Mouse (Mus musculus): Measurements from ENCODE around the gene 9430097D07Rik. TPM values are rescaled to one million over a fixed set of nuclear protein-coding genes. Genes with fewer than 3 reads are reported as not detected.

Gene 9430097D07Rik
- polyA plus RNA-seq, 1 experiment = not detected

GRCm38 (mm10) chr2:32536086-32536633 lies 39.3 kb downstream of the 9430097D07Rik start:
- WGBS = 5% methylated on average over 14 of the region's 14 CpGs
- Histone ChIP-seq H3K4me1 (ENCODE audit: control insufficient read depth, insufficient read depth, low read length) (peaks cover 28% of the 10 kb centered on the region), H3K4me3 (ENCODE audit: insufficient read depth, low read depth, low read length) (peak overlapping the region; percentile 74), H3K27ac (ENCODE audit: insufficient read depth, low read depth, low read length) (peak overlapping the region; percentile 12; the same call in 1 of the 2 replicates)
- no peak for TF ChIP-seq CTCF (IDR thresholded peaks at IDR 0.05; ENCODE audit: insufficient read depth, low read depth, low read length)
- 0 out of 2 replicates have a peak, but pooled peaks have one; percentile 23 for TF ChIP-seq POLR2A (IDR thresholded peaks at IDR 0.05; ENCODE audit: insufficient read depth, low read depth, low read length)

DNA sequence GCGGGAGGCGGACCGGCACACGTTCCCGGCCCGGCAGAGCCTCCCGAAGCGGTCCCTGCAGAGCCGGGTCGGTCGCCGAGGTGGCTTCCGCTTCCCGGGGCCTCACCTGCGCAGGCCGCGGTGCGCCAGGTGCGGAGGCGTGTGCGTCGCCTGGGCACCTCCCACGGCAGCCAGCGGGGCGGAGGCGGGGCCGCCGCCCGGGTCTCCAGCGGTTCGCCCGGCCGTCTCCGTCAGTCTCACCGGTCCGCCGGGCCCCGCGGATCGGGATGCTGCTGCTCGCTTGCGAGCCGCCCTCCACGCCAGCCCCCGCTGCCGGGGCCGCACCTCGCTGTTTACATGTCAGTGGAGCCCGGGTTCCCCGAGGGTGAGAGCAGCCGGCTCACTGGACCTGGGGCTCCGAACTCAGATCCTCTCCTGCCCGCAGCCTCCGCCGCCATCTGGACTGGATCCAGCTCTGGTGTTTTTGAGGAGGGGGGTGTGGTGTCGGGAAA lies 39.9 kb downstream of the 9430097D07Rik start:
- WGBS = under 1% methylated on average over 56 of the region's 56 CpGs
- peak overlapping the region; percentile 74 for H3K4me3 ChIP-seq (ENCODE audit: insufficient read depth, low read depth, low read length)
- H3K27ac ChIP-seq (ENCODE audit: insufficient read depth, low read depth, low read length) = peak overlapping the region; percentile 70
- no peak for TF ChIP-seq POLR2A (IDR thresholded peaks at IDR 0.05; ENCODE audit: insufficient read depth, low read depth, low read length)
- no peak for TF ChIP-seq CTCF (IDR thresholded peaks at IDR 0.05; ENCODE audit: insufficient read depth, low read depth, low read length)
- H3K4me1 ChIP-seq (ENCODE audit: control insufficient read depth, insufficient read depth, low read length) = peaks cover 26% of the 10 kb centered on the region

DNA sequence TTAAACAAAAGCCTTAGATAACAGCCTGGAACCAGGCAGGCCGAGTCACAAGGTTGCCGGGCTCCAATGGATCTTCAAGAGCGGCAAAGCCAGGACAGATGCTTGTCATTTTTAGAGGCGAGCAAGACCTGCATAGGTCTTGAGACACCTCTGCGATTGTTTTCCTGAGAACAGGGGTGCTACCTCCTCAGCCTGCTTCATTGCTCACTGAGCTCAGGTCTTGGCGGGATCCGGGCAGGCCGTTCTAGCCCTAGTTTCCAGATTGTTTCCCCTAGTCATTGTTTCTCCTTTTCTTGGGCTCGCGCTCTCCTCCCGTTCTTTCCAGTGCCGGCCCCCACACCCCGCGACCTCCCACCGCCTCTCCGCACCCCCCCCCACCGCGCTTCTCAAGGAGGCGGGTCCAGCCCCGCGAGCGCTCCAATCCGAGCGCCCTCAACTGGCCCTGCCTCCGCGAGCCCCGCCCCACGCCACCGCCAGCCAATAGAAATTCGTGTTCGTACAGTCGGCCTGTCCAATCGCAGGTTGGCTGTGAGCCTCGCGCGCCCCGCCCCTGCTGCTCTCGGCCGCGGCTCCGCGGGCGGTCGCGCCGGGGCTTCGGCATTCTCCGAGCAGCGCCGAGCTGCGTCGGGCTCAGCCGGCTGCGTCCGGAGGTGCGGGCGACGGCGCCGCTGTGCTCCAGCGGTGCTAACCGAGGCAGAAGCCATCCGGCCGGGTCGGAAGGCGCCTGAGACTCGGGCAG lies 40.6 kb downstream of the 9430097D07Rik start, which contains the start of gene Fam102a:
Fam102a (plus strand) TSS at position 600 of the 739 bp plus-strand sequence.
- H3K27ac ChIP-seq (ENCODE audit: insufficient read depth, low read depth, low read length) = peak within 1 kb of the TSS; percentile 70
- peaks cover 26% of the 10 kb centered on the region for H3K4me1 ChIP-seq (ENCODE audit: control insufficient read depth, insufficient read depth, low read length)
- H3K4me3 ChIP-seq (ENCODE audit: insufficient read depth, low read depth, low read length) = peak within 1 kb of the TSS; percentile 74
- TF ChIP-seq POLR2A (IDR thresholded peaks at IDR 0.05; ENCODE audit: insufficient read depth, low read depth, low read length) = peak; percentile 96
- no peak for TF ChIP-seq CTCF (IDR thresholded peaks at IDR 0.05; ENCODE audit: insufficient read depth, low read depth, low read length)
- under 1% methylated on average over 67 of the region's 67 CpGs for WGBS

DNA sequence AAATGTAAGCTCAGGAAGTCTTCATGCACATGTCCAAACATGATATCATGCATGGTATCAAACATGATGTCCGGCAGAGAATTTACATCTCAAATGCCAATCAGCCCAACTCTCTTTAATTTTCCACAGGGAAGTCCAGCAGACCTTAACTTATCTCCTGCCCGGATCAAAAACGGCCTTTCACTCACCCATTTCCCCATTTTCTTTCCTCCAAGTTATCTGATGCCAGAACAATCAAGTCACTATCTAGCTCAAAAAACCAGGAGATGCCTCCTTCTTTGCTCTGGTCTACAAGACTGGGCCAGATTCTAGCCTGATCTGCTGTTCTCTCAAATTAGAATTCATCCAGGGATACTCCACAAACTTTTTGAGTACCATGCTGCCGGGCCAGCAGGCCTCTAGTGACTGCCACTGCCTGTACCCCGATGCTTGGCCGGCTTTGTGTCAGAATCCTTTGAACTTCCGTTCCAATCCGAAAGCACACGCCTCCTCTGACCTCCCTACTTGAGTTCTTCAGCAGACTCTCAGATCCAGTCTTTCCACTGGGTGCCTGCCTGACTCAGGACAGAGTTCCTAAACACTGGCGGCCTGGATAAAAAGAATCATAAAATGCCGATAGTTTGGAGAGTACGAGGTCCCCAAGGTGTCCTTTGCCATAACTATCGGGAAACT lies 41.3 kb downstream of the 9430097D07Rik start:
- Histone ChIP-seq H3K4me1 (ENCODE audit: control insufficient read depth, insufficient read depth, low read length) (peaks cover 24% of the 10 kb centered on the region), H3K4me3 (ENCODE audit: insufficient read depth, low read depth, low read length) (peak overlapping the region; percentile 61), H3K27ac (ENCODE audit: insufficient read depth, low read depth, low read length) (peak overlapping the region; percentile 49; the same call in 1 of the 2 replicates)
- WGBS = 18% methylated on average over 13 of the region's 13 CpGs
- TF ChIP-seq CTCF (IDR thresholded peaks at IDR 0.05; ENCODE audit: insufficient read depth, low read depth, low read length) = no peak
- TF ChIP-seq POLR2A (IDR thresholded peaks at IDR 0.05; ENCODE audit: insufficient read depth, low read depth, low read length) = no peak

DNA sequence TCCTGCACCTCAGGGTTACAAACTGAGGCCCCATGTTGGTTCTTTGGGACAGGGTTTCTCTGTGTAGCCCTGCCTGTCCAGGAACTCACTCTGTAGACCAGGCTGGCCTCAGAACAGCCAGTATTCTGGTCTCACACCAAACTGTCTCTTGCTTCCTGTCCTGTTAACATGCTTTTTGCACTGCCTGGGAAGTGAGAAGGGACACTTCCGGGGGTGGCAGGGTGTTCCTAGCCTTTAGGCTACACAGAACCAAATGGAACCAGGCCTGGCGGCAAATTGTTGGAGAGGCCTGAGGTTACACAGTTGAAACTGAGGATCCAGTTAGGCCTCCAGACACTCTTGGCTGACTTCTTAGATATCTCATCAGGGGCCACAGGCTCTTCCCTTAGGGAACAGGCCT lies 42.3 kb downstream of the 9430097D07Rik start:
- H3K4me1 ChIP-seq (ENCODE audit: control insufficient read depth, insufficient read depth, low read length) = peaks cover 19% of the 10 kb centered on the region
- TF ChIP-seq CTCF (IDR thresholded peaks at IDR 0.05; ENCODE audit: insufficient read depth, low read depth, low read length) (no peak), POLR2A (IDR thresholded peaks at IDR 0.05; ENCODE audit: insufficient read depth, low read depth, low read length) (no peak)
- H3K27ac ChIP-seq (ENCODE audit: insufficient read depth, low read depth, low read length) = no peak overlapping the region
- 98% methylated on average over 2 of the region's 2 CpGs for WGBS
- no peak overlapping the region for H3K4me3 ChIP-seq (ENCODE audit: insufficient read depth, low read depth, low read length)

GRCm38 (mm10) chr2:32530479-32530878 lies 45.0 kb downstream of the 9430097D07Rik start:
- no peak overlapping the region for H3K27ac ChIP-seq (ENCODE audit: insufficient read depth, low read depth, low read length)
- no peak for TF ChIP-seq CTCF (IDR thresholded peaks at IDR 0.05; ENCODE audit: insufficient read depth, low read depth, low read length)
- no peak for TF ChIP-seq POLR2A (IDR thresholded peaks at IDR 0.05; ENCODE audit: insufficient read depth, low read depth, low read length)
- 75% methylated on average over 2 of the region's 2 CpGs for WGBS
- peaks cover 2% of the 10 kb centered on the region; the same call in 1 of the 2 replicates for H3K4me1 ChIP-seq (ENCODE audit: control insufficient read depth, insufficient read depth, low read length)
- H3K4me3 ChIP-seq (ENCODE audit: insufficient read depth, low read depth, low read length) = no peak overlapping the region

DNA sequence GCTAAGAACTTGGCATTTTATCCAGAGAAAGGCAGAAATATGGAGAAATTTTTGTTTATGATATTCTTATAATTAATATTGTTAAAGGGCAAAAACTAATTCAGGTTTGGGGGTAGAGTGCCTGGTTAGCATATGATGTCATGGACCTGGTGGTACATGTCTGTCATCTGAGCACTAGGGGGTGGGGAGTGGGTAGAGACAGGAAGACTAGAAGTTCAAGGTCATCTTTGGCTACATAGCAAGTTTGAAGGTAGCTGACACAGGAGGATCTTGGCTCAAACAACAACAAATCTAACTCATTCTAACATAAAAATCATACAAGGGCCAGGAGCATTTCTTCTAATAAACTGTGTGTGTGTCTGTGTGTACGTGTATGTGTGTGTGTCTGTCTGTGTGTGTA lies 47.2 kb downstream of the 9430097D07Rik start:
- Histone ChIP-seq H3K27ac (ENCODE audit: insufficient read depth, low read depth, low read length) (no peak overlapping the region), H3K4me1 (ENCODE audit: control insufficient read depth, insufficient read depth, low read length) (no peaks in the 10 kb centered on the region), H3K4me3 (ENCODE audit: insufficient read depth, low read depth, low read length) (no peak overlapping the region)
- TF ChIP-seq CTCF (IDR thresholded peaks at IDR 0.05; ENCODE audit: insufficient read depth, low read depth, low read length) (no peak), POLR2A (IDR thresholded peaks at IDR 0.05; ENCODE audit: insufficient read depth, low read depth, low read length) (no peak)
- 88% methylated on average over 1 of the region's 1 CpGs for WGBS

GRCm38 (mm10) chr2:32527468-32527966 lies 48.0 kb downstream of the 9430097D07Rik start:
- H3K4me3 ChIP-seq (ENCODE audit: insufficient read depth, low read depth, low read length) = no peak overlapping the region
- 78% methylated on average over 14 of the region's 14 CpGs for WGBS
- TF ChIP-seq CTCF (IDR thresholded peaks at IDR 0.05; ENCODE audit: insufficient read depth, low read depth, low read length) (no peak), POLR2A (IDR thresholded peaks at IDR 0.05; ENCODE audit: insufficient read depth, low read depth, low read length) (no peak)
- no peak overlapping the region for H3K27ac ChIP-seq (ENCODE audit: insufficient read depth, low read depth, low read length)
- H3K4me1 ChIP-seq (ENCODE audit: control insufficient read depth, insufficient read depth, low read length) = no peaks in the 10 kb centered on the region

Measured in olfactory bulb, adult 2 months (tissue).